Mouse (Mus musculus): ENCODE results near the gene Golga2. TPM values are rescaled to one million over a fixed set of nuclear protein-coding genes. Genes with fewer than 3 reads are reported as not detected.

The Golga2 gene
- total and polyA plus RNA-seq, 3 experiments: 15.4 to 27.1 (median 23.0) TPM

GRCm38 (mm10) chr2:32282289-32282688 lies 4.9 kb upstream of the Golga2 start:
- Histone ChIP-seq H3K79me2 (replicated peaks; ENCODE audit: control insufficient read depth, extremely low read depth, insufficient read depth, poor library complexity, severe bottlenecking) (peaks cover 12% of the 10 kb centered on the region), H3K4me2 (ENCODE audit: insufficient read depth, low read depth, poor library complexity, severe bottlenecking) (no peak overlapping the region), H3K4me1 (ENCODE audit: control insufficient read depth in 1 of 2, insufficient read depth in 2 of 2) (peaks cover 0 to 31% of the 10 kb centered on the region in 2 experiments; a peak in 3 of 4 replicates), H3K27ac (ENCODE audit: insufficient read depth, low read depth) (no peak overlapping the region), H3K9me3 (replicated peaks; ENCODE audit: low read length) (no peaks in the 10 kb centered on the region), H3K9ac (ENCODE audit: insufficient read depth, low read depth) (no peak overlapping the region), H3K36me3 (replicated peaks in 1 of 2; ENCODE audit: control insufficient read depth in 1 of 2, insufficient read depth in 1 of 2, low read length in 1 of 2) (peaks cover 55 to 85% of the 10 kb centered on the region in 2 experiments), H3K4me3 (replicated peaks in 1 of 3; ENCODE audit: low read depth in 2 of 3, low read length in 2 of 3, poor library complexity in 1 of 3) (no peak overlapping the region), H3K27me3 (replicated peaks) (no peaks in the 10 kb centered on the region)
- dilution Hi-C loops (cut with MboI; ENCODE audit: extremely low pct_ligation_motif_present, extremely low pct_unique_long_range_greater_than_20kb, low sequenced_read_pairs): no loop called here
- in situ Hi-C loops (cut with MboI; ENCODE audit: low pct_ligation_motif_present, low pct_unique_long_range_greater_than_20kb, low sequenced_read_pairs): loop anchor here (10.0 kb wide), 1 partner anchor 147 kb away; no protein-coding TSS in a partner anchor
- no peak for DNase-seq (ENCODE audit: extremely low read depth)
- TF ChIP-seq EP300 (IDR thresholded peaks at IDR 0.05; ENCODE audit: low read length) (no peak), NRF1 (IDR thresholded peaks at IDR 0.05; ENCODE audit: low read depth, low read length) (no peak), CTCF (conservative IDR thresholded peaks at IDR 0.05 in 1 of 2, IDR thresholded peaks at IDR 0.05 in 1 of 2; ENCODE audit: low read depth in 2 of 2, low read length in 2 of 2) (no peak), ZC3H11A (IDR thresholded peaks at IDR 0.05; ENCODE audit: low read depth, low read length) (no peak), CHD2 (IDR thresholded peaks at IDR 0.05; ENCODE audit: low read length) (no peak), JUN (IDR thresholded peaks at IDR 0.05; ENCODE audit: insufficient read depth, low read depth, low read length) (no peak), GABPA (IDR thresholded peaks at IDR 0.05; ENCODE audit: insufficient replicate concordance, low read depth, low read length) (no peak), MAZ (IDR thresholded peaks at IDR 0.05; ENCODE audit: low read depth, low read length) (no peak)

GRCm38 (mm10) chr2:32282727-32283126 lies 4.5 kb upstream of the Golga2 start:
- dilution Hi-C loops (cut with MboI; ENCODE audit: extremely low pct_ligation_motif_present, extremely low pct_unique_long_range_greater_than_20kb, low sequenced_read_pairs): no loop called here
- H3K79me2 ChIP-seq (replicated peaks; ENCODE audit: control insufficient read depth, extremely low read depth, insufficient read depth, poor library complexity, severe bottlenecking): peaks cover 15% of the 10 kb centered on the region
- H3K4me3 ChIP-seq (replicated peaks in 1 of 3; ENCODE audit: low read depth in 2 of 3, low read length in 2 of 3, poor library complexity in 1 of 3): no peak overlapping the region
- in situ Hi-C loops (cut with MboI; ENCODE audit: low pct_ligation_motif_present, low pct_unique_long_range_greater_than_20kb, low sequenced_read_pairs): loop anchor here (10.0 kb wide), 1 partner anchor 148 kb away; no protein-coding TSS in a partner anchor
- no peak overlapping the region for H3K9ac ChIP-seq (ENCODE audit: insufficient read depth, low read depth)
- no peak overlapping the region for H3K27ac ChIP-seq (ENCODE audit: insufficient read depth, low read depth)
- H3K9me3 ChIP-seq (replicated peaks; ENCODE audit: low read length): no peaks in the 10 kb centered on the region
- peaks cover 0 to 31% of the 10 kb centered on the region in 2 experiments; a peak in 3 of 4 replicates for H3K4me1 ChIP-seq (ENCODE audit: control insufficient read depth in 1 of 2, insufficient read depth in 2 of 2)
- DNase-seq (ENCODE audit: extremely low read depth): peak; percentile 69
- TF ChIP-seq SMC3 (IDR thresholded peaks at IDR 0.05; ENCODE audit: low read depth, low read length): peak; percentile 63
- peak; percentile 61 to 75; a peak in 3 of 4 replicates for TF ChIP-seq CTCF (conservative IDR thresholded peaks at IDR 0.05 in 1 of 2, IDR thresholded peaks at IDR 0.05 in 1 of 2; ENCODE audit: low read depth in 2 of 2, low read length in 2 of 2)
- TF ChIP-seq RAD21 (IDR thresholded peaks at IDR 0.05; ENCODE audit: low read depth, low read length): peak; percentile 46
- no peak for TF ChIP-seq JUND (conservative IDR thresholded peaks at IDR 0.05; ENCODE audit: low read depth, low read length)
- no peak for TF ChIP-seq ZNF384 (IDR thresholded peaks at IDR 0.05; ENCODE audit: low read depth, low read length)
- no peak for TF ChIP-seq ZMIZ1 (IDR thresholded peaks at IDR 0.05; ENCODE audit: low read depth, low read length)
- TF ChIP-seq EP300 (IDR thresholded peaks at IDR 0.05; ENCODE audit: low read length): no peak
- no peak for TF ChIP-seq IRF4 (IDR thresholded peaks at IDR 0.05; ENCODE audit: low read depth, low read length)
- no peak for TF ChIP-seq UBTF (IDR thresholded peaks at IDR 0.05; ENCODE audit: low read depth, low read length)
- H3K36me3 ChIP-seq (replicated peaks in 1 of 2; ENCODE audit: control insufficient read depth in 1 of 2, insufficient read depth in 1 of 2, low read length in 1 of 2): peaks cover 51 to 81% of the 10 kb centered on the region in 2 experiments
- H3K27me3 ChIP-seq (replicated peaks): no peaks in the 10 kb centered on the region
- no peak overlapping the region for H3K4me2 ChIP-seq (ENCODE audit: insufficient read depth, low read depth, poor library complexity, severe bottlenecking)
